Mouse (Mus musculus) adipocyte (in vitro differentiated cells): Measurements from ENCODE around the gene Polr2e.
"Not testable (repeated sequence)": the region's sequence is repeated elsewhere in the genome, so short reads cannot be mapped to it uniquely, and the experiment has no call there.

Source experiments
- DNase-seq: peaks from one replicate; pipeline ENCODE4 v3.0.0-alpha.2; 2016; ENCODE audit warnings: low spot score

Gene Polr2e

DNA sequence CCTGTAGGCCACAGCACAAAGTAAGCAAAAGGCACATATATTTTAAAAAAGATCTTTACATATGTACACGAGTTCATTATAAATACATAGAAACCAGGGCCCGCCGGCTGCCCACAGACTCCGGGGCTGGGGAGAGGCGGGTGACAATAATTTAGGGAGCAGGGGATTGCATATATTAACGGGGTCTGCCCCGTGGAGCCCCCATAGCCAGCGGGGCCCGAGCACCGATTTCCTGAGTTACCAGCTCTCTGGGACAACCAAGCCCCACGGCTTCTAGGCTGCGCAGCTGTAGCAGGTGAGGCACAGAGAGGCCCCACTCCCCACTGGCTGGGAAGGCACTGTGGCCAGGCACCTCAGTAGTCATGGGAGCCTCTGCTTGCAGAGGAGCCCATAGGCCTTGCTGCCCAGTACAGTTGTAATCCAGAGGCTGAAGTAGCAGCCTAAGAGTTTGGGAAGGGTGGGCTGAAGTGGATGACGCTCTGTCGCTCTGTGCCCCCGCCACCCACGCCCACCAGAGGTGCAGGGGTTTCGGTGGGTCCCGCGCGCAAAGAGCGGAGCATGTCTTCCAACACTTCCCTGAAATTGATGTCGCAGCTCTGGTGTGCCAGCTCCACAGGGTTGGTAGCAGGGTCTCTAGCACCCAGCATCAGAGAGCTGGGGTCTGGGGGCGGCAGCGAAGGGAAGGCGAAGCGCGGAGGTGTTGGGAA lies 17.5 kb upstream of the Polr2e start:
- DNase-seq = no peak

DNA sequence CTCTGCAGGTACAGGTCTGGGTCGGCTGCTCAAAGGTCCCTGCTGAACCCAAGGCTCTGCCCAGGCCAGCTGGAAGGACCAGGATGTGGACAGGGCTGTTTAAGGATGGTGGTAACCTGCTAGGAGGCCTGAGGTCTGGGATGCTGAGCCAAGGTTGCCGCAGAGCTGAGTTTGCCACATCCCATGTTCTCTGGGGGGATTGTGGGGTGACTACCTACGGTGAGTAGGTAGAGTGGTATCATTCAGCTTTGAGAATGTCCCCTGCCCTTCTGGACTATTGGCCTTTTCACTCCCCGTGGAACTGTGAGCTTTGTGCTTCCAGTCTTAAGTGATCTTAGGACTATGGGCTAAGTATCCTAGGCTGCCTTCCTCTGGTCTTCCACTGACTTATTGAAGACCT lies 16.9 kb upstream of the Polr2e start:
- no peak for DNase-seq

DNA sequence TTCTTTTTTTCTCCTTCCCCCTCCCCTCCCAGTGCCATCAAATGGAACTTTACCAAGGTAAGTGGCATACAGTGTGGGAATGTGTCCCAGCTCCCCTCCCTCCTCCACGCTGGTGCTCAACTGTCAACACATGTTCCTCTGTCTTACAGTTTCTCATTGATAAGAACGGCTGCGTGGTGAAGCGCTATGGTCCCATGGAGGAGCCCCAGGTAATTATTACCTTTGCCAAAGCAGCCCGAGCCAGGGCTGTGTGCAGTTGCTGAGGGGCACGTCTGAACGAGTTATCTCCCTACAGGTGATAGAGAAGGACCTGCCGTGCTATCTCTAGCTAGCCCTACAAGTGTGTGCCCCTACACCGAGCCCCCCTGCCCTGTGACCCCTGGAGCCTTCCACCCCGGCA lies 16.3 kb upstream of the Polr2e start:
- no peak for DNase-seq

DNA sequence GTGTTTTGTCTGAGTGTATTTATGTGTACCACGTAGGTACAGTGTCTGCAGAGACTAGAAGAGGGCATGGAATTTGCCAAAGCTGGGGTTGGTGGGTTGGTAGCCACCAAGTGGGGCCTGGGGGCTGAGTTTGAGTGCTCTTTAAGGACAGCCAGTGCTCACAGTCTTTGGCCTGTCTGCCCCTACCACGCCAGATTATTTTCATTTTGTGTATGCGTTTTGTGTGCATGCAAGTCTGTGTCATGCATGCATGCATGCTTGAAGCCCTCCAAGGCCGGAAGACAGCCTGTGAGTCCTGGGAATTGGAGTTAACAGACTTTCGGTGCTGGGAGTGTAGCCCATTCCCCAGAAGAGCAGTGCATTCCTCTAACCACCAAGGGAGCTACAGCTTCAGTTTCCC lies 15.8 kb upstream of the Polr2e start:
- no peak for DNase-seq

DNA sequence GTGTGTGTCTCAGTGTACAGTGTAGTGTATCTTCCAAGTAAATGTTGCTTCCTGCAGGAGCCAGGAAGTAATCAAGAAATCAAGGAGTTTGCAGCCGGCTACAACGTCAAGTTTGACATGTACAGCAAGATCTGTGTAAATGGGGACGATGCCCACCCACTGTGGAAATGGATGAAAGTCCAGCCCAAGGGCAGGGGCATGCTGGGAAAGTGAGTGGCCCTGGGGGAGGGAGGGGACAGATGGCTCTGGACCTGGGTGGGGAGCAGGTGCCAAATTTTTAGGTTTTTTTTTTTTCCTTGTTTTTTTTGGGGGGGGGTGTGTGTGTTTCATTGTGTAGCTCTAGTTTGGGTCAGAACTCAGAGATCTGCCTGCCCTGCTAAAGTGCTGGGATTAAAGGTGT lies 15.3 kb upstream of the Polr2e start:
- not testable (repeated sequence) for DNase-seq

DNA sequence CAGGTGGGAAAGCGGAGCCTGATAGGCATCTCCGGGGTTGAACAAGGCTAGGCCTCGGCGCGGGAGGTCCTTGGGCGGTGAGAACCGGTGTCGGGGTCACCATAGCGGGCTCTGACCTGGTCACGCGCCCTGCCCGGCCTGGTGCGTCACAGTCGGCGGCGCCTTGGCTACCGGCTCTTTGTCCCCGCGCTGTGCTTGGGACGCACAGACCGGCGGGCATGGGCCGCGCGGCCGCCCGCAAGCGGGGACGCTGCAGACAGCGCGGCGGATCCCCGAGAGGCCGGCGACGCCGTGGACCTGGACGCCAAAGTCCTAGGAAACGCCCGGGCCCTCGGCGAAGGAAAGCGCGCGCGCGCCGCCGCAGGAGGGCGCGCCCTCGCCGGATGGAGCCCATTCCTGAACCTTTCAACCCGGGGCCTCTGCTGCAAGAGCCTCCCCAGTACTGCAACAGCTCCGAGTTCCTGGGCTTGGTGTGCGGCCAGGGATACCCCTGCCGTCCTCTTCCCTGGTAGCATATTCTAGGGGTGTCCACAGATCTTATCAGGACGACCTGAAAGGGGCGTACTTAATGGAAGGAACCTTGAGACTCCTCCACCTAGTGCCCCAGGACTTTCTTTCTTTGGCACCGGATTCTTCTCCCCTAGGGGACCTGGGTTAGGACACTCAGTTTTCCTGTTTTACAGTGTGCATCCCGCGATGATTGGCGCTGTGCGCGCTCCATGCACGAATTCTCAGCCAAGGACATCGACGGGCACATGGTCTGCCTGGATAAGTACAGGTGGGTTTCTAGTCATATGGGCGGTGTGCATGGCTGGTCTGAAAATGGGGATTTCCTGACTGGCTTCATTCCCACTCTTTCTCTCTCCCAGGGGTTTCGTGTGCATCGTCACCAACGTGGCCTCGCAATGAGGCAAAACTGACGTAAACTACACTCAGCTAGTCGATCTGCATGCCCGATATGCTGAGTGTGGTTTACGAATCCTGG lies 14.5 kb upstream of the Polr2e start:
- DNase-seq = peak; percentile 71

DNA sequence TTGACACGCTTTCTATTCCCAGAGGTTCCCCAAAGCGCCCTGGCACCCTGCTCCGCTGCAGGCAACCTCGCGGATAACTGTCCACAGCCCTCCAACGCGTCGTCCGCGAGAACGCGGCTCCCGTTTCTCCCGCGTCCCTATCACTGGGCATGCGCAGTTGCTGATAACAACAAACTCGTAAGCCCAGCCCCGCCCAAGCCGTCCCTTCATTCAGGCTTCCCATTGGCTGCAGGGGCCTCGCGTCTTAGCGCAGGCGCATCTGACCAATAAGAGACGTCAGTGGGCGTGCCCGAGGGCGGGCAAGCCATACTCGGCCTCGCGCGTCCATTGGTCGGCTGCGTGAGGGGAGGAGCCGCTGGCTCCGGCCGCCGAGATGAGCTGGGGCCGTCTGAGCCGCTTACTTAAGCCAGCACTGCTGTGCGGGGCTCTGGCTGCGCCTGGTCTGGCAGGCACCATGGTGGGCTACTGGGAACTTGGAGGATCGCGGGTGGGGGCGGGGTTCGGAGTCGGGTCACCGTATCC lies 13.7 kb upstream of the Polr2e start:
- peak; percentile 99 for DNase-seq

DNA sequence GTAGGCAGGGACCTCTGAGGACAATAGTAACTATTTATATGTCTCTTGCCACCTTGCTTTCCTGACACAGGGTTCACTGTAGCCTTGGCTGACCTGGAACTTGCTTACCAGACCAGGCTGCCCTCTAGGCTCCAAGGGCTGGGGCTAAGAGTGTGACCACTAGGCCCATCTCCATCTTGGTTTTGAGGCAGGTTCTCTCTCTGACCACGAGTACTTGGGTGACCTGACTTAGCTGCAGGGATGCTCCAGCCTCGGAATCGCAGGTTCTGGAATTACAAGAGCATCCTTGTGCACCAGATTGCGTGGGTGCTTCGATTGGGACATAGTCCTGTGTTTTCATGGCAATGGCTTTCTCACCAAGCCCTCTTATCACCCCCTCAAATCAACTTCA lies 12.8 kb upstream of the Polr2e start:
- peak; percentile 48 for DNase-seq

DNA sequence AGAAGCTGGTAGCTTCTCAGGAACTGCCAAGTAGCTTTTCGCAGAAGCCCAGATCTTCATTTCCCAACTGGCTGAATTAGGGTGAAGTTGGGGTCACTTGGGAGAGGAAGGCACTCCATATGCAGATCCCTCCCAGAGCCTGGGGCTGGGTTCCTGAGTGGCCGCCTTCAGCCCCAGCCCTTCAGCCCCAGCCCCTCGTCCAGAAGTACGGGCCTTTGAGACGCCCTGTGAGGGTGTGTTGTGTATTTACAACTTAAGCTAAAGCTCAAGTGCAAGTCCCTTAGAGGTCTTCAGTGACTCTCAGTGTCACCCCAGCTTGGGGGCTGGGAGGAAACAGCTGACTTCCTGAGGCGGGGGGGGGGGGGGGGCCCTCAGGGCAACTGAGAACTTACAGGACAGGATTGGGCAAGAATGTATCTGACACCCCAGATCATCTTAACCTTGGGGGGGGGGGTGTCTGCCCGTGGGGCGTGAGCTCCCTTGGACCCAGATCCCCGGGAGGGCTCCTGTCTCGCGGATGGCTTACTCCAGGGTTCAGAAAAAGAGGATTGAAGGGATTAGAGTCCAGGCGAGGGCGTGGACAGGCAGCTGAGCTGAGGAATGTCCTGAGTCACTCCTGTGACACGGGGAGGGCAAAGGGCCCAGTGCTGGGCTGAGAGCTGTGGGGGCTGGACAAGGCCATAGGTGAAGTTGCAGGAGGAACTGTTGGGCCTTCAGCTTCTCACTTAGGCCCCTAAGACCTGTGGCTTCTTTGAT lies 12.2 kb upstream of the Polr2e start:
- DNase-seq = peak; percentile 81

DNA sequence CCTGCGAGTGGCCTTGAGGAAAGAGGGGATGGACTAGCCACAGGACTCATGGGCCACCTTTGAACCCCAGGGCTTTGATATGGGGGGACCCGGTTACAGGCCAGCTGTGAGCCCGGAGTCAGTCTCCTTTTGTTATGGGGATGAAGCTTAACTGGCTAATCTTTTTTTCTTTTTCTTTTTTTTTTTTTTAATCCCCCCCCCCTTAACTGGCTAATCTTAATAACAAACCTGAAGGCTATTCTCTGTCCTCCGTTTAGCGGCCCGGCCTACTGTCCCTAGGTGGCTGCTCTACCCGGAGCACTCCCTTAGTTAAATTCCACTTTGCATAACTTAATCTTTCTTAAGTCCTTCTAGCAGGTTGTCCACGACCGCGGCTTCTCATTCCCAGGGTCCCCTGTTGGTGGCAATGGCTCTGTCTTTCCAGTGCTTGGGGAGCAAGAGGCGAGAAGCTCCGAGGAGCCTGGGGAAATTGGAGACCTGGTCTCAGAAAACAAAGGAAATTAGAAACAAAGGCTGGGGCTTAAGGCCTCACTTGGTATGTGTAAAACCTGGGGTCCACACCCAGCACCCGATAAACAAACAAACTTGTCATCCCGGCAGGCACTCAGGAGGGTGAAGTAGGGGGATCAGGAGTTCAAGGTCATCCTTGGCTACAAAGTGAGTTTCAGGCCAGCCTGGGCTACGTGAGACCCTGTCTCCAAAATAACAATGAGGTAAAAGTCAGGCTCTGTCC lies 11.5 kb upstream of the Polr2e start:
- DNase-seq = no peak

DNA sequence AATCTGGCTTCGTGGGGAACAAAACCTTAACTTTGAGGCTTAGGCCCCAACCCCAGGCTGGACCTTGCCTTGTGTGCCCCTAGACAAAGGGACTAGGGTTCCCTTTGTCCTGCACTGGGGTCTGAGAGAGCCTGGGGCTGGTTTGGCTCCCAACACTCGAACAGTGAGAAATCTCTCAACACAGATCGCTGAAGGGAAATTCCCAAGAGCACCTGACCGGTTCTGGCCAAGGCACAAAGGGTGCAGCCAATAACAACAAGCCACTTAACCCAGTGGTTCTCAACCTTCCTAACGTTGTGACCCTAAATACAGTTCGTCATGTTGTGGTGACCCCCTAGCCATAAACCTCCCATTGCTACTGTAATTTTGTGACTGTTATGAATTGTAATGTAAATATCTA lies 10.6 kb upstream of the Polr2e start:
- peak; percentile 63 for DNase-seq

DNA sequence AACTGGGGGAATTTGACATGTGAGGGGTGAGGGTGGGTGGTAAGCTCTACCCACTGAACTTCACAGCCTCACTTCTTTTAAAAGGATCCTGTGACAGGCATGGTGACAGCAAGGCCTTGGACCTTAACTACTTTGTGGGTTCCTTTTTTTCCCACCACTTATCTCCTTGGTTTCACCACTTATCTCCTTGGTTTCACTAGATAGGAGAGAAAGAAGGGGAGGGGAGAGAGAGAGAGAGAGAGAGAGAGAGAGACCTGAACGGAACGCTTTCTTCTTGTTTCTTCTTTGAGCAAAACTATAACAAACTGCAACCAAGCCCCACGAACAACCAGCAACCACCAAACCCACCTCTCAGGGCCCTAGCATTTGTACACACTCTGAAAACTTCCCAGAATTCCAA lies 9.2 kb upstream of the Polr2e start:
- no peak for DNase-seq

DNA sequence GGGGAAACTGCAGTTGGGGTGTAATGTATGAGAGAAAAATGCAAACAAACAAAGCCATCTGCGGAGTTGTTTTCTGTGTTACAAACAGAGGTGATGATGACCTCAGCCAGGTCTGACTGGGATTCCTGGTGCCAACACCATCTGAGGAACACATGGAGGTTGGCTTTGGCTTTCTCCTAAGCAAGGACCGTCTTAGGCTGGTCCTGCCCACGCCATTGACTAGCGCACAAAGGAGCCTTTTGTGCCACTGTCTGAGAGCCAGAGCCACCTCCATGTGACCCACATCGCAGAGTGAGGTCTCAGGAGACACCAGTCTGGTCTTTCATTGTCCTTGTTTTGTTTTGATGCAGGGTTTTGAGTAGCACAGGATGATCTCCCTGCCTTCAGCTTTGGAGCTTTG lies 8.8 kb upstream of the Polr2e start:
- DNase-seq = no peak

DNA sequence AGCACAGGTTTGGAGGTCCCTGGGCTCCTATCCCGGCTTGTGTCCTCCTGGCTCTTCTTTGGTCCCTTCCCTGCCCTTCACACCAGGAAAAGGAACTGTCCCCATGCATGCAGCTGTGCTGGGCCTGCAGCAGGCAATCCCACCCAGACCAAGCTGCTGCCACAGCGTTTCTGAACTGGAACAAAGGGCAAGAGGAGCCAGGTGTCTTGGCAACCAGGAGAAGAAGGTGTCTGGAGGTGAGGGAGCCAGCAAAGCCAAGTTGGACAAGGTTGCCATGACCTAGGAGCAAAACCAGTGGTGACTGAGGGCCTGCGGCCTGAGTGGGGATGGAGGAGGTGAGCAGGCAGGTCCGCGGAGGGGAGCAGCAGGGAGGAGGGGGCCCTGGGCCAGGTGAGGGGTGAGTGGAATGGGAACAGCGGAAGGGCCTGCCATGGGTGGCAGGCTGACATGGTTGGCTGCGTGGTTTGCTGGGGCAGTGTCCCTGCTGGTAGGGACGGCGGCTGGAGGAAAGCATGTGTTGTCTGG lies 7.5 kb upstream of the Polr2e start, which contains the start of gene Gpx4:
Gene Gpx4 (plus strand): TSS at position 126 of the 525 bp plus-strand sequence.
- no peak for DNase-seq

DNA sequence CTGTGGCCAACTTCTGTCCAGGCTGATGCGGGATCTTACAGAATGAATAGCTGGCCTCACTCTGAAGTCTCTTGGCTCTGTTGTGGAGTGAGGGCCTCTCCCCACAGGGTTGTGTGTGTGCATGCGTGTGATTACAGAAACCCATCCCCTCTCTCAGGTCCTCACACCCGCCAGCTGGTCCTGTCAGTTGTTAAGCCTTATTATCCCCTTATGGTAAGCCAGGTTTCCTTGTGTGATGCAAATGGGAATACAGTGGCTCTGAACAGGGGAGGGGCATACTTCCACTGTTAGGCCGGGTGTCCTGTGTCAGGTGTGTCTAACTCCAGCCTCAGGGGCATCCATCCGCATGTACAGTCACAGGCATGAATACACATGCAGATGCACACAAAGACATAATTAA lies 6.2 kb upstream of the Polr2e start:
- DNase-seq = no peak

DNA sequence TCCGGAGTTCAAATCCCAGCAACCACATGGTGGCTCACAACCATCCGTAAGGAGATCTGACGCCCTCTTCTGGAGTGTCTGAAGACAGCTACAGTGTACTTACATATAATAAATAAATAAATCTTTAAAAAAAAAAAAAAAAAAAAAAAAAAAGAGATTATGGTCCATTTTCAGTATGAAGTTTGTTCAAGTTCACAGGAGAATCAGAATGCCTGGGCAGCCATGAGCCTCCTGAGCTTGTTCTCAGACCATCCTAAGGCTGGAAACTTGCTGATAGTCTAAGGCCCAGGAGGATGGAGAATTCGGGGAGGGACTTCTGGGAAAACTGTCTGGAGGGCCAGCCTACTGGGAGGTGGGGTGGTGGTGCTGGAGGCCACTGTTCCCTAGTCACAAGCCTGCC lies 5.8 kb upstream of the Polr2e start:
- DNase-seq = peak; percentile 42

DNA sequence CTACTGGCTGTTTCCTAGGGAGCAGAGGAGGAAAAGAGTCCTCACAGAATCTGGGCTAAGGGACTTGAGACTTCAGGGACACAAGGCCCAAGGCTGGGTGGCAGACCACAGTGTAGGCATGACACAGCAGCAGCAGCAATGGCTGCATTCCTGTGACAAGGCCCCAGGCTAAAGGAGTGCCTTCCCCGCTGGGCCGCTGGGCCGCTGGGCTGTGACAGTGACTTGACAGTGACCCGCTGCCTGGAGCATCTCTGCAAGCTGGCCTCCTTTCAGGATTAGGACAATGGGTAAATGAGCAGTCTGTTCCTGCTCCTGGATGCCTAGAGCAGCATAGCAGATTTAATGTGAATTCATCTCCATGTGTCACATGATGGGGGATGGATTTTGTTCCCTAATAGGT lies 4.5 kb upstream of the Polr2e start:
- no peak for DNase-seq

DNA sequence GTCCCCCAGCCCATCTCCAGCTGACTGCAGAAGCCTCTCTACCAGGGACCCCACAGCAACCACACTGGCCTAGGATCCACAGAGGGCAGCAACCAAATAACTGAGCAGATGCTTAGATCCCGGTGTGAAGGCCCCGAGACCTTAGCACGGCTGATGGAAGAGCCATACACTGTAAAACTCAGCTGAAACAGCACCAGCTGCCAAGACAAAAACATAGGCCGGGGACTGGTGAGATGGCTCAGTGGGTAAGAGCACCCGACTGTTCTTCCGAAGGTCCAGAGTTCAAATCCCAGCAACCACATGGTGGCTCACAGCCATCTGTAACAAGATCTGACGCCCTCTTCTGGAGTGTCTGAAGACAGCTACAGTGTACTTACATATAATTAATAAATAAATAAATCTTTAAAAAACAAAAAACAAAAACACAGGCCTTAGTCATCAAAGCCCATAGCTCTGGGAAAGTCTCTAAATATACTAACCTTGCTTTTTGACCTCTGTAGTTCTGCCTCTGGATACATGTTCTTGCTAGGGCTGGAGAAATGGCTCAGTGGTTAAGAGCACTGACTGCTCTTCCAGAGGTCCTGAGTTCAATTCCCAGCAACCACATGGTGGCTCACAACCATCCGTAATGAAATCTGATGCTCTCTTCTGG lies 1.9 kb upstream of the Polr2e start:
- DNase-seq = not testable (repeated sequence)

DNA sequence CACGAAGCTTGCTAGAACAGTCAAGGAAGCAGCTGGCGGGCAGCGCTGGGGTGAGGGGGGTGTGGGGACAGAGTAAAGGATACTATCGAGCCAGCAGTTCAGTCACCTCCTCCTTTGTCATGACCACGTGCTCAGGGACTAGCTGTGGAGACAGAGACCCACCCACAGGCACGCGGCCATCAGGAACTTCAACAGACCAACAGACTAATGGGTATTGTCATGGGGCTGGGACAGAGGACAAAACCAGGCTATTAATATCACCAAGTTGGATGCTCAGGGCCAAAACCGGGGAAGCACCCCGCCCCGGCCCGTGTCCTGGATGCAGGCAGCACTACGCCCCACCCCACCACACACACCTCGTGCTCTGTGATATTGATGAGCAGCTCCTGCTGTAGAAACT lies 2.8 kb downstream of the Polr2e start:
- no peak for DNase-seq

DNA sequence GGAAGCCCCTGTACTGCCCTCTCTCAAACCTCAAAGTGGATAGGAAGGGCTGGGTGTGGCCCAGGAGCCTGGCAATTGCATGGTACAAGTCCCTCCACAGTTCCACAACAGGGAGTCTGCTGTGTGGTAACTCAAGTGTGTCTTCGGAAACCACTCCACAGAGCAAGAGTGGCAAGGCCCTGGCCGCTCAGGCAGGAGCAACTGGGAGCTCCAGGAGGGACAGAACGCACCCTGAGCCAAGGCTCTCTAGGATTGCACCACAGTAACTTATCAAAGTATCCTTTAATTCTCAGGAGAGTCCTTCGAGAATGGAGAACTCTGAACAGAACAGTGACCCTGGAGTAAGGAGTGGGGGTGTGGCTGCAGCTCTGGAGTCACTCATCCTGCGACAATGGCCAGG lies 3.9 kb downstream of the Polr2e start:
- no peak for DNase-seq

DNA sequence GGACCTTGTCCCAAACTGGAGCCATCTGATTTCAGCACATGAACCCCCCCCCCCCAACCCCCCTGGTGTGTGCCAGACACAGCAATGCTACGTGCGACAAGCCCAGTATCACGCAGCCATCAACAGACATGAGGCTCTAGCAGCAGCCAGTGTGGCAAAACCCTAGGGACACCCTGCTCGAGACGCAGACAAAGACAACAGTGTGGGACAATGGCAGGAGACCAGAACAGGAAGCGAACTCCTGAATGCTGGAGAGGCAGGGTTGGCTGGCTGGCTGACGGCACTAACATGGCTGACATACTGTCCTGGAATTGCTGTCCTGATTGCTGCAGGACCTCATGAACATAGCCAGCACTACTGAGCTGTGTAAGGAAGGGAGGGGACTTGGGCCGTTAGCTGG lies 4.4 kb downstream of the Polr2e start:
- DNase-seq = no peak
